Mouse (Mus musculus): ENCODE measurements around the gene Nfib. TPM values are rescaled to one million over a fixed set of nuclear protein-coding genes. Genes with fewer than 3 reads are reported as not detected.

Gene Nfib
- total and polyA plus RNA-seq, 3 experiments = not detected

DNA sequence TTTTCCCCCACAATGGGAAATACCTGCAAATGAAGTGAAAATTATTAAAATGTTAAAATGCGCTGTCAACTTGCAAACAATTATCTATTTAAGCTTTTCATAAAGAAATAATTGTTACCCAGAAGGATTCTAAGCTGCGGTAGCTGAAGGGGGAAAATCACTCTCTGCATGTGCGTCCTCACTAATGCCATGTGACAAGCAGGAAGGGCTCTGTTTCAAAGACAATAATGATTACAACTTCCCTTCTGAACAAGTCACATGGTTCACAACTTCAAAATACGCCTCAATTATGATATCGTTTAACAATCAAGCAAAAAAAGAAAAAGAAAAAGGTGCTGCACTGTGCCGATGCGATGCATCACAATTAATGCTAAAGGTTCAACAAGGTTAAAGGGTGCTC, 212.2 kb downstream of the Nfib start:
- H3K27me3 ChIP-seq (ENCODE audit: control insufficient read depth in 1 of 2, insufficient read depth in 2 of 2, low read length in 2 of 2) = no peaks in the 10 kb centered on the region; a peak in 1 of 4 replicates
- no peaks in the 10 kb centered on the region for H3K4me1 ChIP-seq (ENCODE audit: control insufficient read depth in 1 of 2, insufficient read depth in 2 of 2, low read length in 2 of 2)
- no peaks in the 10 kb centered on the region for H3K9me3 ChIP-seq (replicated peaks; ENCODE audit: insufficient read depth, low read length)
- H3K9ac ChIP-seq (ENCODE audit: control insufficient read depth, low read depth, low read length, poor library complexity, severe bottlenecking) = no peak overlapping the region
- no peak overlapping the region for H3K4me3 ChIP-seq (ENCODE audit: control insufficient read depth in 1 of 2, insufficient read depth in 1 of 2, low read depth in 2 of 2, low read length in 2 of 2)
- no peaks in the 10 kb centered on the region for H3K79me2 ChIP-seq (ENCODE audit: control insufficient read depth, insufficient read depth, low read length, poor library complexity)
- H3K27ac ChIP-seq (ENCODE audit: control insufficient read depth, low read depth, low read length) = no peak overlapping the region
- H3K36me3 ChIP-seq (ENCODE audit: control insufficient read depth in 1 of 2, insufficient read depth in 2 of 2, low read length in 2 of 2) = no peaks in the 10 kb centered on the region
- TF ChIP-seq JUND (IDR thresholded peaks at IDR 0.05; ENCODE audit: low read depth, low read length) = no peak
- no peak for TF ChIP-seq ELF1 (IDR thresholded peaks at IDR 0.05; ENCODE audit: low read depth, low read length)
- no peak for TF ChIP-seq POLR2AphosphoS5 (IDR thresholded peaks at IDR 0.05; ENCODE audit: borderline replicate concordance, low read depth, low read length)
- TF ChIP-seq MAX (IDR thresholded peaks at IDR 0.05; ENCODE audit: low read length) = no peak
- no peak for TF ChIP-seq KAT2A (conservative IDR thresholded peaks at IDR 0.05; ENCODE audit: low read depth, low read length)
- no peak for TF ChIP-seq GABPA (IDR thresholded peaks at IDR 0.05; ENCODE audit: low read depth, low read length)
- no peak for TF ChIP-seq POLR2AphosphoS2 (IDR thresholded peaks at IDR 0.05; ENCODE audit: low read length)
- TF ChIP-seq E2F4 (IDR thresholded peaks at IDR 0.05; ENCODE audit: borderline replicate concordance, low read depth, low read length) = no peak
- no peak for TF ChIP-seq TBP (IDR thresholded peaks at IDR 0.05; ENCODE audit: low read depth, low read length)
- no peak for TF ChIP-seq EP300 (IDR thresholded peaks at IDR 0.05; ENCODE audit: low read depth in 1 of 2, low read length in 2 of 2)
- no peak for TF ChIP-seq UBTF (IDR thresholded peaks at IDR 0.05; ENCODE audit: borderline replicate concordance, insufficient read depth, low read depth, low read length)
- no peak for TF ChIP-seq TCF12 (IDR thresholded peaks at IDR 0.05; ENCODE audit: low read depth, low read length)
- TF ChIP-seq MXI1 (IDR thresholded peaks at IDR 0.05; ENCODE audit: low read depth, low read length) = no peak
- TF ChIP-seq GATA1 (IDR thresholded peaks at IDR 0.05; ENCODE audit: low read depth, low read length) = no peak
- TF ChIP-seq HCFC1 (IDR thresholded peaks at IDR 0.05; ENCODE audit: low read depth, low read length) = no peak
- no peak for TF ChIP-seq CTCF (IDR thresholded peaks at IDR 0.05 in 2 of 3, conservative IDR thresholded peaks at IDR 0.05 in 1 of 3; ENCODE audit: control insufficient read depth in 1 of 3, insufficient read depth in 1 of 3, low read depth in 2 of 3, low read length in 3 of 3, poor library complexity in 1 of 3, severe bottlenecking in 1 of 3)
- TF ChIP-seq MAFK (IDR thresholded peaks at IDR 0.05; ENCODE audit: borderline replicate concordance, low read depth, low read length) = no peak
- DNase-seq (ENCODE audit: low read depth, low spot score) = no peak

DNA sequence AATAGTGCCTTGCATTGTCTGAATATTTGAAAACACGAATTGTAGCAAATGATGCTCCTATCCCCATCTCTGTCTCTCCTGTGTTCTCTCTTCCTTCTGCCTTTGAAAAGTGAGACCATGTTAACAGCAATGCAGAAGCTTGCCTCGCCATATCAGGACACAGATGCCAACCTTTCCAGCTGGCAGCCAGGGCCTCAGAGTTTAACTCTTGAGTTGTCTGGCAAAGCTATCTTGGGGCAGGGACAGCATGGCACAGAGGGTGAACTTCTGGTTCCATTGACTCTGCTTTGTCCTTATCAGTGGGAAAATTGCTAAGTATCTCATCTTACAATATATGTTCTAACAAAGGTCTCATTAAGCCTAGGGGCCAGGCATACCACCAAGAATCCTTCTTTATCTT, 212.8 kb downstream of the Nfib start:
- Histone ChIP-seq H3K4me3 (ENCODE audit: control insufficient read depth in 1 of 2, insufficient read depth in 1 of 2, low read depth in 2 of 2, low read length in 2 of 2) (no peak overlapping the region), H3K27me3 (ENCODE audit: control insufficient read depth in 1 of 2, insufficient read depth in 2 of 2, low read length in 2 of 2) (no peaks in the 10 kb centered on the region; a peak in 1 of 4 replicates), H3K9ac (ENCODE audit: control insufficient read depth, low read depth, low read length, poor library complexity, severe bottlenecking) (no peak overlapping the region), H3K9me3 (replicated peaks; ENCODE audit: insufficient read depth, low read length) (no peaks in the 10 kb centered on the region), H3K36me3 (ENCODE audit: control insufficient read depth in 1 of 2, insufficient read depth in 2 of 2, low read length in 2 of 2) (no peaks in the 10 kb centered on the region), H3K27ac (ENCODE audit: control insufficient read depth, low read depth, low read length) (no peak overlapping the region), H3K79me2 (ENCODE audit: control insufficient read depth, insufficient read depth, low read length, poor library complexity) (no peaks in the 10 kb centered on the region), H3K4me1 (ENCODE audit: control insufficient read depth in 1 of 2, insufficient read depth in 2 of 2, low read length in 2 of 2) (no peaks in the 10 kb centered on the region)
- TF ChIP-seq TAL1 (IDR thresholded peaks at IDR 0.05; ENCODE audit: low read length) (no peak), ZC3H11A (IDR thresholded peaks at IDR 0.05; ENCODE audit: low read depth, low read length) (no peak), TCF12 (IDR thresholded peaks at IDR 0.05; ENCODE audit: low read depth, low read length) (no peak), UBTF (IDR thresholded peaks at IDR 0.05; ENCODE audit: borderline replicate concordance, insufficient read depth, low read depth, low read length) (no peak), CHD2 (IDR thresholded peaks at IDR 0.05; ENCODE audit: low read length) (no peak), NRF1 (IDR thresholded peaks at IDR 0.05; ENCODE audit: insufficient read depth, low read depth, low read length, poor library complexity, severe bottlenecking) (no peak), HCFC1 (IDR thresholded peaks at IDR 0.05; ENCODE audit: low read depth, low read length) (no peak), RCOR1 (IDR thresholded peaks at IDR 0.05; ENCODE audit: low read depth, low read length) (no peak)
- DNase-seq (ENCODE audit: low read depth, low spot score) = no peak
